Mouse (Mus musculus) bone marrow macrophage, adult 2 months (primary cell): ENCODE measurements at regions not wholly inside any gene's neighbourhood (a gene's known extent, or its start where the extent isn't known, plus 50 kb on each side); places are given as distances from the start of the nearest gene placed in this dataset.

ENCODE experiments used
- CTCF ChIP-seq: IDR thresholded peaks from 2 replicates; pipeline ENCODE4 v1.5.1; 2012; ENCODE audit warnings: low read depth, mild to moderate bottlenecking, low read length, moderate library complexity
- POLR2A ChIP-seq: IDR thresholded peaks from 2 replicates; pipeline ENCODE4 v1.6.1; 2012; ENCODE audit warnings: mild to moderate bottlenecking, low read depth, low read length, borderline replicate concordance

GRCm38 (mm10) chr4:105377469-105378187 is 220.5 kb downstream of the Plpp3 start:
- no peak for TF ChIP-seq CTCF
- TF ChIP-seq POLR2A: no peak
